Mouse (Mus musculus): ENCODE results near the gene Rarg. TPM values are rescaled to one million over a fixed set of nuclear protein-coding genes. Genes with fewer than 3 reads are reported as not detected.

The Rarg gene
- total and polyA plus RNA-seq, 3 experiments, result 0.39 to 5.8 TPM; not detected in 1

GRCm38 (mm10) chr15:102295633-102296367 is 38.5 kb upstream of the Rarg start, which contains the start of gene Espl1 (continued):
- TF ChIP-seq SIN3A (IDR thresholded peaks at IDR 0.05; ENCODE audit: low read length) (peak; percentile 99), TAL1 (IDR thresholded peaks at IDR 0.05; ENCODE audit: low read length) (no peak), RCOR1 (IDR thresholded peaks at IDR 0.05; ENCODE audit: low read depth, low read length) (peak; percentile 30; the same call in 1 of the 2 replicates), NRF1 (IDR thresholded peaks at IDR 0.05; ENCODE audit: insufficient read depth, low read depth, low read length, poor library complexity, severe bottlenecking) (peak; percentile 52; the same call in 1 of the 2 replicates), ZNF384 (IDR thresholded peaks at IDR 0.05; ENCODE audit: low read depth, low read length) (peak; percentile 21; the same call in 1 of the 2 replicates)

DNA sequence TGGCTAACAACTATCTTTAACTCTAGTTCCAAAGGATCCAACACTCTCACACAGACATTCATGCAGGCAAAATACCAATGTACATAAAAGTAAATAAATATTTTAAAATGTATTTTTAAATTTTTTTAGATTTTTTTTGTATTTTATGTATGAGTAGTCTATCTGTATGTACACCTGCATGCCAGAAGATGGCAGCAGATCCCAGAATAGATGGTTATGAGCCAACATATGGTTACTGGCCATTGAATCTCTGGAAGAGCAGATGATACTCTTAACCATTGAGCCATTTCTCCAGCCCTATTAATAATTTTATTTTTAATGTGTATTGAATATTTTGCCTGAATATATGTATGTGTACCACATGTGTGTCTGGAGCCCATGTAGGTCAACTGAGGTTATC is 30.1 kb upstream of the Rarg start:
- no peak overlapping the region for H3K27ac ChIP-seq (ENCODE audit: control insufficient read depth, low read depth, low read length)
- no peaks in the 10 kb centered on the region for H3K27me3 ChIP-seq (ENCODE audit: control insufficient read depth in 1 of 2, insufficient read depth in 2 of 2, low read length in 2 of 2)
- no peaks in the 10 kb centered on the region for H3K9me3 ChIP-seq (replicated peaks; ENCODE audit: insufficient read depth, low read length)
- H3K36me3 ChIP-seq (ENCODE audit: control insufficient read depth in 1 of 2, insufficient read depth in 2 of 2, low read length in 2 of 2), result peaks cover 0 to 18% of the 10 kb centered on the region in 2 experiments; a peak in 2 of 4 replicates
- DNase-seq (ENCODE audit: low read depth, low spot score), result peak; percentile 89
- H3K9ac ChIP-seq (ENCODE audit: control insufficient read depth, low read depth, low read length, poor library complexity, severe bottlenecking), result no peak overlapping the region
- TF ChIP-seq SIN3A (IDR thresholded peaks at IDR 0.05; ENCODE audit: low read length), result peak; percentile 77
- TF ChIP-seq SMC3 (IDR thresholded peaks at IDR 0.05; ENCODE audit: low read depth, low read length), result peak; percentile 85
- no peak for TF ChIP-seq POLR2A (IDR thresholded peaks at IDR 0.05; ENCODE audit: control insufficient read depth in 1 of 2, insufficient read depth in 1 of 2, low read depth in 1 of 2, low read length in 2 of 2, poor library complexity in 1 of 2)
- TF ChIP-seq ZC3H11A (IDR thresholded peaks at IDR 0.05; ENCODE audit: low read depth, low read length), result peak; percentile 85
- 0 out of 2 replicates have a peak, but pooled peaks have one; percentile 65 for TF ChIP-seq ZKSCAN1 (IDR thresholded peaks at IDR 0.05; ENCODE audit: low read depth, low read length)
- no peak for TF ChIP-seq ETS1 (IDR thresholded peaks at IDR 0.05; ENCODE audit: low read depth, low read length)
- no peak for TF ChIP-seq POLR2AphosphoS2 (IDR thresholded peaks at IDR 0.05; ENCODE audit: low read length)
- no peak for TF ChIP-seq KAT2A (conservative IDR thresholded peaks at IDR 0.05; ENCODE audit: low read depth, low read length)
- peak; percentile 95 for TF ChIP-seq RAD21 (IDR thresholded peaks at IDR 0.05; ENCODE audit: low read depth, low read length)
- peak; percentile 49 to 89 (median 60) for TF ChIP-seq CTCF (IDR thresholded peaks at IDR 0.05 in 2 of 3, conservative IDR thresholded peaks at IDR 0.05 in 1 of 3; ENCODE audit: control insufficient read depth in 1 of 3, insufficient read depth in 1 of 3, low read depth in 2 of 3, low read length in 3 of 3, poor library complexity in 1 of 3, severe bottlenecking in 1 of 3)
- TF ChIP-seq MYC (IDR thresholded peaks at IDR 0.05; ENCODE audit: low read depth, low read length), result peak; percentile 90
- 0 out of 2 replicates have a peak, but pooled peaks have one; percentile 24 for TF ChIP-seq RCOR1 (IDR thresholded peaks at IDR 0.05; ENCODE audit: low read depth, low read length)
- TF ChIP-seq CHD1 (IDR thresholded peaks at IDR 0.05; ENCODE audit: low read depth, low read length), result no peak
- TF ChIP-seq ZNF384 (IDR thresholded peaks at IDR 0.05; ENCODE audit: low read depth, low read length), result peak; percentile 87
- 0 out of 2 replicates have a peak, but pooled peaks have one; percentile 7 for TF ChIP-seq BHLHE40 (IDR thresholded peaks at IDR 0.05; ENCODE audit: borderline replicate concordance, low read depth, low read length)
- 0 out of 2 replicates have a peak, but pooled peaks have one; percentile 14 for TF ChIP-seq MAX (IDR thresholded peaks at IDR 0.05; ENCODE audit: low read length)
- H3K79me2 ChIP-seq (ENCODE audit: control insufficient read depth, insufficient read depth, low read length, poor library complexity), result no peaks in the 10 kb centered on the region
- no peak overlapping the region for H3K4me3 ChIP-seq (ENCODE audit: control insufficient read depth in 1 of 2, insufficient read depth in 1 of 2, low read depth in 2 of 2, low read length in 2 of 2)
- peaks cover 4 to 21% of the 10 kb centered on the region in 2 experiments for H3K4me1 ChIP-seq (ENCODE audit: control insufficient read depth in 1 of 2, insufficient read depth in 2 of 2, low read length in 2 of 2)

Measured in MEL (cell line).